Comparison of ENCODE assay signal across 18 mouse cellular contexts in the genomic region with DNA sequence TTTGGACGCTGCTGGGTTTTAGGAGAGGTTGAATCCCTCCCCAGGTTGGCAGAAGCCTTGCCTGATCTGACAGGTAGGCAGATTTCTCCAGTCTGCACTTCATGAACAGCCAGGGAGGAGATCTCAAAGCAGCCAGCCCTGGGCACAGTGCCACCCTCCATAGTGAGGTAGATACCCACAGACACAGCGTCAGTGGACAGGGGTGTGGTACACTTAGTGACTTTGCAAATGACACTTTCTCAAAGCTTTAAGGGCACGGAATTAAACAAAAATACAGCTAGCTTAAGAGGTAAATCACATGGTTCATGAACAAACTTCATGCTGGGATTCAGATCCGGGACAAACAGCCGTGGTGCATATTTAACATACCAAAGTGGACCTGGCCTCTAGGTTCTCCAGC. TPM values are rescaled to one million over a fixed set of nuclear protein-coding genes. Genes with fewer than 3 reads are reported as not detected.
DNase-seq lines count a peak whose midpoint lies in the region; ATAC-seq and TF ChIP-seq lines count a peak whose summit lies in the region.
"Had no signal": no experiment of that assay in that cellular context is flagged by ENCODE, and none has a peak within 500 bp of the region (broad histone marks: within the 10 kb centered on the region; RNA-seq: fewer than 3 reads in every experiment).

No protein-coding gene starts in this region.

- H3K36me3 ChIP-seq in heart, embryonic 15.5 days: no peaks in the 10 kb centered on the region
- no peaks in the 10 kb centered on the region for H3K36me3 ChIP-seq in liver, embryonic 15.5 days (replicated peaks)
- H3K36me3 ChIP-seq in liver, embryonic 12.5 days: no peaks in the 10 kb centered on the region
- no peaks in the 10 kb centered on the region for H3K36me3 ChIP-seq in macrophage (ENCODE audit: inconsistent target)
- H3K36me3 ChIP-seq in hindbrain, postnatal 0 days (ENCODE audit: insufficient read depth, low read length): no peaks in the 10 kb centered on the region
- H3K36me3 ChIP-seq: embryonic facial prominence, embryonic 10.5 days; hindbrain, embryonic 13.5 days; neural tube, embryonic 13.5 days had no signal

- DNase-seq in heart, adult 18-20 months: no peak
- no peak for DNase-seq in hindbrain, postnatal 0 days (ENCODE audit: low spot score)
- DNase-seq: adrenal gland, adult 8-10 months; cerebellum, adult 9-11 months; kidney, adult 11 months; layer of hippocampus, adult 9-11 months; retina, postnatal 1 day; spleen, adult 18-20 months had no signal

- H3K79me2 ChIP-seq in macrophage (ENCODE audit: inconsistent target): peaks cover 100% of the 10 kb centered on the region

- no peak overlapping the region for H3K4me2 ChIP-seq in heart, embryonic 15.5 days
- no peak overlapping the region for H3K4me2 ChIP-seq in liver, embryonic 15.5 days
- H3K4me2 ChIP-seq in liver, embryonic 12.5 days: no peak overlapping the region
- no peak overlapping the region for H3K4me2 ChIP-seq in hindbrain, postnatal 0 days (ENCODE audit: low read depth, low read length)
- H3K4me2 ChIP-seq: hindbrain, embryonic 13.5 days; neural tube, embryonic 13.5 days had no signal

- H3K27ac ChIP-seq in heart, embryonic 15.5 days: peak overlapping the region; percentile 83
- peak overlapping the region; percentile 65 for H3K27ac ChIP-seq in liver, embryonic 15.5 days (replicated peaks)
- no peak overlapping the region for H3K27ac ChIP-seq in liver, embryonic 12.5 days
- H3K27ac ChIP-seq in macrophage: peak overlapping the region; percentile 19; the same call in 1 of the 2 replicates
- H3K27ac ChIP-seq in hindbrain, postnatal 0 days: no peak overlapping the region
- H3K27ac ChIP-seq: embryonic facial prominence, embryonic 10.5 days; hindbrain, embryonic 13.5 days; liver, embryonic 14.5 days; neural tube, embryonic 13.5 days had no signal

- ATAC-seq in heart, embryonic 15.5 days (replicated peaks; ENCODE audit: insufficient number of reproducible peaks, insufficient read depth, low FRiP score, low read depth): no peak
- no peak for ATAC-seq in liver, embryonic 15.5 days (ENCODE audit: insufficient read depth)
- ATAC-seq in liver, embryonic 12.5 days: no peak
- ATAC-seq in erythroid progenitor cell, adult 5-6 weeks (replicated peaks; ENCODE audit: low FRiP score, poor library complexity, severe bottlenecking): peak; percentile 95
- no peak for ATAC-seq in hindbrain, postnatal 0 days

- TF ChIP-seq CTCF in hindbrain, postnatal 0 days (IDR thresholded peaks at IDR 0.05; ENCODE audit: low read depth): no peak

- H3K4me1 ChIP-seq in heart, embryonic 15.5 days (replicated peaks): peaks cover 72% of the 10 kb centered on the region
- peaks cover 97% of the 10 kb centered on the region for H3K4me1 ChIP-seq in liver, embryonic 15.5 days (replicated peaks)
- H3K4me1 ChIP-seq in liver, embryonic 12.5 days: peaks cover 95% of the 10 kb centered on the region
- peaks cover 5% of the 10 kb centered on the region; the same call in 1 of the 2 replicates for H3K4me1 ChIP-seq in hindbrain, postnatal 0 days (ENCODE audit: insufficient read depth, low read length)

- H3K27me3 ChIP-seq in heart, embryonic 15.5 days: no peaks in the 10 kb centered on the region
- no peaks in the 10 kb centered on the region for H3K27me3 ChIP-seq in liver, embryonic 15.5 days
- H3K27me3 ChIP-seq in liver, embryonic 12.5 days (replicated peaks): no peaks in the 10 kb centered on the region
- no peaks in the 10 kb centered on the region for H3K27me3 ChIP-seq in hindbrain, postnatal 0 days (ENCODE audit: insufficient read depth, low read length)
- H3K27me3 ChIP-seq: hindbrain, embryonic 13.5 days; neural tube, embryonic 13.5 days had no signal

- no peaks in the 10 kb centered on the region for H3K9me3 ChIP-seq in heart, embryonic 15.5 days (replicated peaks)
- no peaks in the 10 kb centered on the region for H3K9me3 ChIP-seq in liver, embryonic 15.5 days (replicated peaks)
- no peaks in the 10 kb centered on the region for H3K9me3 ChIP-seq in liver, embryonic 12.5 days (replicated peaks)
- no peaks in the 10 kb centered on the region for H3K9me3 ChIP-seq in hindbrain, postnatal 0 days (ENCODE audit: low read length)
- H3K9me3 ChIP-seq: embryonic facial prominence, embryonic 10.5 days; G1E; hindbrain, embryonic 13.5 days; neural tube, embryonic 13.5 days had no signal

- H3K4me3 ChIP-seq in heart, embryonic 15.5 days: no peak overlapping the region
- no peak overlapping the region for H3K4me3 ChIP-seq in liver, embryonic 15.5 days (replicated peaks)
- no peak overlapping the region for H3K4me3 ChIP-seq in liver, embryonic 12.5 days
- H3K4me3 ChIP-seq in macrophage (ENCODE audit: inconsistent target): no peak overlapping the region
- no peak overlapping the region for H3K4me3 ChIP-seq in hindbrain, postnatal 0 days (ENCODE audit: low read length)
- H3K4me3 ChIP-seq: embryonic facial prominence, embryonic 10.5 days; hindbrain, embryonic 13.5 days; neural tube, embryonic 13.5 days had no signal

- 56% methylated on average over 5 of the region's 5 CpGs for WGBS in heart, embryonic 15.5 days
- 78% methylated on average over 5 of the region's 5 CpGs for WGBS in liver, embryonic 15.5 days (ENCODE audit: insufficient replicate concordance)
- WGBS in liver, embryonic 12.5 days (ENCODE audit: insufficient replicate concordance): 84% methylated on average over 5 of the region's 5 CpGs
- 81% methylated on average over 5 of the region's 5 CpGs for WGBS in macrophage (ENCODE audit: missing documents)
- WGBS in hindbrain, postnatal 0 days: 58% methylated on average over 5 of the region's 5 CpGs

- H3K9ac ChIP-seq in heart, embryonic 15.5 days: no peak overlapping the region
- no peak overlapping the region for H3K9ac ChIP-seq in liver, embryonic 15.5 days
- no peak overlapping the region for H3K9ac ChIP-seq in liver, embryonic 12.5 days
- no peak overlapping the region for H3K9ac ChIP-seq in hindbrain, postnatal 0 days (replicated peaks; ENCODE audit: low read length)
- H3K9ac ChIP-seq: hindbrain, embryonic 13.5 days; liver, embryonic 14.5 days; neural tube, embryonic 13.5 days had no signal

RNA-seq across cellular contexts. Expression of gene Pacsin2, which starts 15.8 kb away (rescaled TPM):
- polyA plus RNA-seq in heart, embryonic 15.5 days (2015; fragmentation: Nextera tagmentation; extraction: Ambion mirVana): 59.3 and 75.3 TPM in 2 replicates
- total RNA-seq in heart, adult 18-20 months (2021): 100 to 1,000 TPM; 232 to 280 TPM
- polyA plus RNA-seq in liver, embryonic 15.5 days (2015; fragmentation: Nextera tagmentation; extraction: Ambion mirVana): 46.7 and 50.5 TPM in 2 replicates
- polyA plus RNA-seq in liver, embryonic 12.5 days (2016; fragmentation: Nextera tagmentation; extraction: Ambion mirVana): 65.1 and 68.4 TPM in 2 replicates
- total RNA-seq in erythroid progenitor cell, adult 5-6 weeks (2015; ENCODE audit: low replicate concordance): 80.0 and 81.7 TPM in 2 replicates
- total RNA-seq in erythroid progenitor cell, adult 5-6 weeks (2017; ENCODE audit: low replicate concordance): 145 and 184 TPM in 2 replicates
- 100 to 1,000 TPM in 3 of 26 experiments, 10 to 100 TPM in 23; 41.6 to 120 (median 81.4) TPM for total RNA-seq in macrophage (2018; cell fraction: chromatin; rRNA removed)
- total RNA-seq in macrophage (2018; cell fraction: cytosol; rRNA removed): 100 to 1,000 TPM in 1 of 26 experiments, 10 to 100 TPM in 25; 51.3 to 103 (median 81.1) TPM
- total RNA-seq in macrophage (2018; cell fraction: nucleus; rRNA removed): 100 to 1,000 TPM in 2 of 26 experiments, 10 to 100 TPM in 24; 60.5 to 159 (median 76.3) TPM
- polyA plus RNA-seq in macrophage (2018): 58.4 to 158 TPM (median 89.0 TPM) in 3 replicates
- total RNA-seq in hindbrain, postnatal 0 days (2014; rRNA removed): 18.7 and 19.5 TPM in 2 replicates
- 19.3 and 20.0 TPM in 2 replicates for polyA plus RNA-seq in hindbrain, postnatal 0 days (2015; fragmentation: Nextera tagmentation; extraction: Ambion mirVana)

Comparison
In these comparisons a context has a peak if more than half of its experiments do, and no peak if none do; other contexts are left out.
1. H3K27ac ChIP-seq: peak in heart, embryonic 15.5 days (single experiment), liver, embryonic 15.5 days (single experiment) and macrophage (single experiment); none in liver, embryonic 12.5 days (single experiment) and hindbrain, postnatal 0 days (single experiment).